Mouse (Mus musculus): Measurements from ENCODE around the gene Hapln1. TPM values are rescaled to one million over a fixed set of nuclear protein-coding genes. Genes with fewer than 3 reads are reported as not detected.

Gene Hapln1
- 0.26 TPM in 1 of 2 replicates, not detected in the other for polyA plus RNA-seq (2015; fragmentation: Nextera tagmentation; extraction: Ambion mirVana)

GRCm38 (mm10) chr13:89539205-89539886 is at the start of gene Hapln1:
Gene Hapln1, plus strand, starts transcription at chr13:89539796.
- ATAC-seq (peak; percentile 47), DNase-seq (peak; percentile 31)
- Histone ChIP-seq H3K9me3 (ENCODE audit: low read length) (no peaks in the 10 kb centered on the region), H3K36me3 (replicated peaks; ENCODE audit: insufficient read depth, low read length) (no peaks in the 10 kb centered on the region), H3K4me1 (ENCODE audit: insufficient read depth) (0 out of 2 replicates have a peak, but pooled peaks cover 4% of the 10 kb centered on the region), H3K4me3 (ENCODE audit: low read depth, low read length) (peak within 1 kb of the TSS; percentile 41), H3K27me3 (ENCODE audit: insufficient read depth, low read length) (peaks cover 5% of the 10 kb centered on the region; the same call in 1 of the 2 replicates), H3K9ac (replicated peaks) (0 out of 2 replicates have a peak within 1 kb of the TSS, but pooled peaks have one; percentile 4), H3K4me2 (ENCODE audit: low read depth, low read length) (peak within 1 kb of the TSS; percentile 76), H3K27ac (ENCODE audit: low read depth) (no peak within 1 kb of the TSS)
- TF ChIP-seq CTCF (IDR thresholded peaks at IDR 0.05; ENCODE audit: low read depth) (peak; percentile 52), EP300 (IDR thresholded peaks at IDR 0.05; ENCODE audit: low read depth) (no peak)
- WGBS (ENCODE audit: insufficient replicate concordance): under 1% methylated on average over 27 of the region's 29 CpGs

DNA sequence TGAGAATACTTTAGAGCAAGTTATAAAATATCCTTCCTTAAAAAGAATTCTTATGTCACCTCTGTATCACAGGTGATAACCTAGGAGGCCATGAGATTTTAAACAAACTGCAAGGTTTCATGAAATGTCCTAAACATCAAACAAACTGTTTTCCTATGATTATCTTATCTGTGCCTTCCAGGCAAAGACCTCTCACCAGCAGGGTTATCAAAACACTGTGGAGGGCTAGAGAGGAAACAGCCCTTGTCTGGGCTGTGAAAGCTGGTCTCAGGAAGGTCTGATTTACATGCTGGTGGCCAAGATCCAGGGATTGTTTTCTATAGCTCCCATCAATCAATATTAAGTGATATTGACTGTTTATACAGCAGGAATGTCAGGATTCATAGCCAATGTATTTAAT is 46.4 kb upstream of the Hapln1 start:
- H3K4me1 ChIP-seq (ENCODE audit: insufficient read depth): no peaks in the 10 kb centered on the region
- no peak for ATAC-seq

DNA sequence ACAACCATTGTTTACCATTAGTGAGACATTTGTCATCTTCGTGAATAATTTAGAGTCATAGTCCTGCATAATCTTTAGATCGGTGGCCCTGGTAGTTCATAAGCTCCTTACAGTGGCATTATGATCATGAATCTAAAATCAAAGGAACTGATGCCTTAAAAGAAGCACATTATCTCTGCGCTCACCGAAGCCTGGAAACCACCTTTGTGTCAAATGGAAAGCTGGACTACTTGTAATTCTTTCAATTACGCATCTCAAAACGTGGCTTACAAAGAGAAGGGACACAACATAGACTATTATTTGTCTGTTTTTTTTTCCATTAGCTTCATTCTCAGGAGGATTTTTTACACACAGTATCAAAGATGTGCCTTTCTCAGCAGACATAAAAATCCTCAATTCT is 45.9 kb upstream of the Hapln1 start:
- TF ChIP-seq EP300 (IDR thresholded peaks at IDR 0.05; ENCODE audit: low read depth) (no peak), CTCF (IDR thresholded peaks at IDR 0.05; ENCODE audit: low read depth) (no peak)
- no peak for DNase-seq
- Histone ChIP-seq H3K4me3 (ENCODE audit: low read depth, low read length) (no peak overlapping the region), H3K4me2 (ENCODE audit: low read depth, low read length) (no peak overlapping the region), H3K9me3 (ENCODE audit: low read length) (no peaks in the 10 kb centered on the region), H3K9ac (replicated peaks) (no peak overlapping the region), H3K27ac (ENCODE audit: low read depth) (no peak overlapping the region), H3K36me3 (replicated peaks; ENCODE audit: insufficient read depth, low read length) (no peaks in the 10 kb centered on the region), H3K4me1 (ENCODE audit: insufficient read depth) (no peaks in the 10 kb centered on the region), H3K27me3 (ENCODE audit: insufficient read depth, low read length) (no peaks in the 10 kb centered on the region)
- ATAC-seq: no peak
- 63% methylated on average over 6 of the region's 6 CpGs for WGBS (ENCODE audit: insufficient replicate concordance)

More for the DNA sequence above, 46.4 kb upstream of the Hapln1 start:
- Histone ChIP-seq H3K36me3 (replicated peaks; ENCODE audit: insufficient read depth, low read length) (no peaks in the 10 kb centered on the region), H3K4me3 (ENCODE audit: low read depth, low read length) (no peak overlapping the region), H3K9me3 (ENCODE audit: low read length) (no peaks in the 10 kb centered on the region), H3K4me2 (ENCODE audit: low read depth, low read length) (no peak overlapping the region), H3K9ac (replicated peaks) (no peak overlapping the region), H3K27ac (ENCODE audit: low read depth) (no peak overlapping the region), H3K27me3 (ENCODE audit: insufficient read depth, low read length) (no peaks in the 10 kb centered on the region)
- no peak for DNase-seq
- TF ChIP-seq EP300 (IDR thresholded peaks at IDR 0.05; ENCODE audit: low read depth): peak; percentile 34; the same call in 1 of the 2 replicates
- TF ChIP-seq CTCF (IDR thresholded peaks at IDR 0.05; ENCODE audit: low read depth): no peak

DNA sequence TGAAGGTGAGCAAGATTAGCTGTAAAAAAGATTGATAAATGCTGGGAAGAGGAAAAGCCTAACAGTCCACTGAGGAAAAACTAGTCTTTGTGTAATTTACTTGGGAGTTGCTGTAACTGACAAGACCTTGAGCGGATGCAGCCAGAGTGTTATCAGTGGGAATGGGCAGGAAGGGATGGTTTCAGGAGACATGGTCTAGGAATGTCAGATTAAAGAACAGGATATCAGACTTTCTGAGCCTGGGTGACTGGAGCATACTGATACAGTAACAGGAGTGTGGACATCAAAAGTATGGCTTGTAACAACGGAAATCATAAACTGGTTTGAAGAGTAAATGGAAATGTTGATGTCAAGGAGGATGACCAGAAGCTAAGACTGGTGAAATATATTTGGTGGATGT is 43.0 kb upstream of the Hapln1 start:
- no peaks in the 10 kb centered on the region for H3K27me3 ChIP-seq (ENCODE audit: insufficient read depth, low read length)
- no peak overlapping the region for H3K4me3 ChIP-seq (ENCODE audit: low read depth, low read length)
- H3K4me1 ChIP-seq (ENCODE audit: insufficient read depth): no peaks in the 10 kb centered on the region
- H3K27ac ChIP-seq (ENCODE audit: low read depth): no peak overlapping the region
- H3K9ac ChIP-seq (replicated peaks): no peak overlapping the region
- no peaks in the 10 kb centered on the region for H3K9me3 ChIP-seq (ENCODE audit: low read length)
- no peak for DNase-seq
- H3K36me3 ChIP-seq (replicated peaks; ENCODE audit: insufficient read depth, low read length): no peaks in the 10 kb centered on the region
- no peak overlapping the region for H3K4me2 ChIP-seq (ENCODE audit: low read depth, low read length)
- WGBS (ENCODE audit: insufficient replicate concordance): 56% methylated on average over 2 of the region's 2 CpGs
- TF ChIP-seq CTCF (IDR thresholded peaks at IDR 0.05; ENCODE audit: low read depth): no peak
- TF ChIP-seq EP300 (IDR thresholded peaks at IDR 0.05; ENCODE audit: low read depth): no peak
- ATAC-seq: no peak

DNA sequence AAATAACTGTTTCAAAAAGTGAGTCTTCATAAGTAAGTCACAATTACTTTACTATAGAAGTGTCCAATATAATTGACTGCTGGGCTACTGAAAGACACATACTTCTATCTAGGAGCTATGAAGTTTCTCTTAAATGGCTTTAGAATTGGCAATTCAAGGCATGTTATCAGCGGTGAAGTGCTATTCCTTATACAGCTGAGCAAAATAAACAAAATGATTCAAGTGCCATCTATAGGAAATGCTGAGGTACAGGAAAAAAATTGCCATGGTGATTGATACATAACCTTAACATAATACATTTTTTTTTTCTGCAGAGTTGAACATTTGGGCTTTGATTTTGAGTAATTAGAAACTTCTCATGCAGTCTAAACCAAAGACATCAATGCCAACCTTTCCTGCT is 40.2 kb upstream of the Hapln1 start:
- no peaks in the 10 kb centered on the region for H3K9me3 ChIP-seq (ENCODE audit: low read length)
- H3K27me3 ChIP-seq (ENCODE audit: insufficient read depth, low read length): no peaks in the 10 kb centered on the region
- ATAC-seq (no peak), DNase-seq (no peak)
- no peak overlapping the region for H3K9ac ChIP-seq (replicated peaks)
- TF ChIP-seq EP300 (IDR thresholded peaks at IDR 0.05; ENCODE audit: low read depth) (no peak), CTCF (IDR thresholded peaks at IDR 0.05; ENCODE audit: low read depth) (no peak)
- 68% methylated on average over 1 of the region's 1 CpGs for WGBS (ENCODE audit: insufficient replicate concordance)
- no peak overlapping the region for H3K4me2 ChIP-seq (ENCODE audit: low read depth, low read length)
- no peak overlapping the region for H3K27ac ChIP-seq (ENCODE audit: low read depth)
- H3K4me3 ChIP-seq (ENCODE audit: low read depth, low read length): no peak overlapping the region
- no peaks in the 10 kb centered on the region for H3K36me3 ChIP-seq (replicated peaks; ENCODE audit: insufficient read depth, low read length)
- no peaks in the 10 kb centered on the region for H3K4me1 ChIP-seq (ENCODE audit: insufficient read depth)

- no peaks in the 10 kb centered on the region for H3K9me3 ChIP-seq (ENCODE audit: low read length)
- H3K27me3 ChIP-seq (ENCODE audit: insufficient read depth, low read length): no peaks in the 10 kb centered on the region
- ATAC-seq (no peak), DNase-seq (no peak)
- no peaks in the 10 kb centered on the region for H3K4me1 ChIP-seq (ENCODE audit: insufficient read depth)
- TF ChIP-seq EP300 (IDR thresholded peaks at IDR 0.05; ENCODE audit: low read depth) (no peak), CTCF (IDR thresholded peaks at IDR 0.05; ENCODE audit: low read depth) (no peak)
- no peak overlapping the region for H3K9ac ChIP-seq (replicated peaks)
- H3K27ac ChIP-seq (ENCODE audit: low read depth): no peak overlapping the region
- no peaks in the 10 kb centered on the region for H3K36me3 ChIP-seq (replicated peaks; ENCODE audit: insufficient read depth, low read length)
- no peak overlapping the region for H3K4me2 ChIP-seq (ENCODE audit: low read depth, low read length)
- H3K4me3 ChIP-seq (ENCODE audit: low read depth, low read length): no peak overlapping the region
Observed at GRCm38 (mm10) chr13:89521507-89521908, 18.1 kb upstream of the Hapln1 start.
